Mouse (Mus musculus) hindbrain, postnatal 0 days (tissue): ENCODE data around the gene Otub1. TPM values are rescaled to one million over a fixed set of nuclear protein-coding genes. Genes with fewer than 3 reads are reported as not detected.
A peak's percentile ranks its signal among the peaks of the same experiment; 100 is the strongest.

Experiments
- ATAC-seq: fragments of 200-750 bp; cut with Nextera tagmentation; 2 replicates; pipeline ENCODE4 v1.8.0; 2017; ENCODE audit warnings: mild to moderate bottlenecking, moderate TSS enrichment, moderate library complexity
- DNase-seq: peaks from one replicate; pipeline ENCODE4 v3.0.0-alpha.2; 2015; ENCODE audit warnings: low spot score
- H3K27ac ChIP-seq: fragments of 300-500 bp; sonication (generic); 2 replicates; pipeline ENCODE4 v1.5.1; 2014; ENCODE audit warnings: mild to moderate bottlenecking
- H3K27me3 ChIP-seq: fragments of 300-500 bp; sonication (generic); 2 replicates; pipeline ENCODE4 v1.6.1; 2014; ENCODE audit warnings: low read length, mixed read lengths; ENCODE audit not compliant: insufficient read depth
- H3K36me3 ChIP-seq: fragments of 300-500 bp; sonication (generic); 2 replicates; pipeline ENCODE4 v1.6.1; 2014; ENCODE audit warnings: low read length, mixed read lengths; ENCODE audit not compliant: insufficient read depth
- H3K4me1 ChIP-seq: fragments of 300-500 bp; sonication (generic); 2 replicates; pipeline ENCODE4 v1.6.1; 2014; ENCODE audit warnings: antibody characterized with exemption, low read length, mixed read lengths; ENCODE audit not compliant: insufficient read depth
- H3K4me2 ChIP-seq: fragments of 300-500 bp; sonication (generic); 2 replicates; pipeline ENCODE4 v1.6.1; 2014; ENCODE audit warnings: low read depth, mild to moderate bottlenecking, low read length, moderate library complexity, mixed read lengths
- H3K4me3 ChIP-seq: fragments of 300-500 bp; sonication (generic); 2 replicates; pipeline ENCODE4 v1.5.1; 2014; ENCODE audit warnings: low read length
- H3K9ac ChIP-seq: fragments of 300-500 bp; sonication (generic); replicated peaks from 2 replicates; pipeline ENCODE4 v1.6.1; 2014; ENCODE audit warnings: mild to moderate bottlenecking, low read length, moderate library complexity, mixed read lengths
- H3K9me3 ChIP-seq: fragments of 300-500 bp; sonication (generic); 2 replicates; pipeline ENCODE4 v1.6.1; 2016; ENCODE audit warnings: low read length, mixed read lengths
- CTCF ChIP-seq: IDR thresholded peaks from 2 replicates; pipeline ENCODE4 v1.5.1; 2016; ENCODE audit warnings: antibody characterized with exemption, control low read depth, low read depth
- WGBS: fragments of 180-500 bp; shearing (Covaris S2); extraction: QIAGEN DNeasy Blood & Tissue Kit; methylation state at CpG from one replicate; pipeline ENCODE4 v1.1.7; 2014; 5-methylcytosine and 5-hydroxymethylcytosine counted together
- polyA plus RNA-seq: library from polyadenylated mRNA; unstranded; fragments of >200 nt; fragmentation: Nextera tagmentation; extraction: Ambion mirVana; gene quantifications from 2 replicates; pipeline ENCODE4 v1.2.1, GENCODE M21; 2015
- total RNA-seq: library from RNA; depleted of rRNA; stranded (reverse); fragments of >200 nt; gene quantifications from 2 replicates; pipeline ENCODE4 v1.2.3, GENCODE M21; 2014

Otub1 gene
- total and polyA plus RNA-seq, 2 experiments from 2014 or later: 233 to 253 TPM

- H3K27ac ChIP-seq: no peak overlapping the region
- no peak overlapping the region for H3K4me3 ChIP-seq
- ATAC-seq (no peak), DNase-seq (no peak)
- H3K36me3 ChIP-seq: peaks cover 5% of the 10 kb centered on the region; the same call in 1 of the 2 replicates
- H3K9me3 ChIP-seq: no peaks in the 10 kb centered on the region
- no peaks in the 10 kb centered on the region for H3K27me3 ChIP-seq
- peaks cover 1% of the 10 kb centered on the region; the same call in 1 of the 2 replicates for H3K4me1 ChIP-seq
- no peak overlapping the region for H3K9ac ChIP-seq
- no peak overlapping the region for H3K4me2 ChIP-seq
- 87% methylated on average over 7 of the region's 7 CpGs for WGBS
- peak; percentile 26 for TF ChIP-seq CTCF
Measured at GRCm38 (mm10) chr19:7209907-7210646, 4.0 kb upstream of the Otub1 start.

GRCm38 (mm10) chr19:7205326-7205725 lies 790 bp downstream of the Otub1 start:
- no peaks in the 10 kb centered on the region for H3K9me3 ChIP-seq
- H3K36me3 ChIP-seq: peaks cover 28% of the 10 kb centered on the region; the same call in 1 of the 2 replicates
- peaks cover 6% of the 10 kb centered on the region for H3K4me1 ChIP-seq
- peak overlapping the region; percentile 81 for H3K4me2 ChIP-seq
- H3K4me3 ChIP-seq: peak overlapping the region; percentile 70
- DNase-seq: no peak
- ATAC-seq: no peak
- no peaks in the 10 kb centered on the region for H3K27me3 ChIP-seq
- peak overlapping the region; percentile 82 for H3K9ac ChIP-seq
- peak overlapping the region; percentile 91 for H3K27ac ChIP-seq
- 24% methylated on average over 7 of the region's 7 CpGs for WGBS
- no peak for TF ChIP-seq CTCF

GRCm38 (mm10) chr19:7204898-7205297 lies 1.2 kb downstream of the Otub1 start:
- H3K36me3 ChIP-seq: peaks cover 32% of the 10 kb centered on the region
- no peak for ATAC-seq
- DNase-seq: no peak
- TF ChIP-seq CTCF: no peak
- H3K9me3 ChIP-seq: no peaks in the 10 kb centered on the region
- H3K9ac ChIP-seq: peak overlapping the region; percentile 82
- H3K27ac ChIP-seq: peak overlapping the region; percentile 91; the same call in 1 of the 2 replicates
- peak overlapping the region; percentile 70 for H3K4me3 ChIP-seq
- 63% methylated on average over 2 of the region's 2 CpGs for WGBS
- H3K4me1 ChIP-seq: peaks cover 6% of the 10 kb centered on the region
- no peaks in the 10 kb centered on the region for H3K27me3 ChIP-seq
- H3K4me2 ChIP-seq: peak overlapping the region; percentile 81

GRCm38 (mm10) chr19:7200427-7200826 lies 5.7 kb downstream of the Otub1 start:
- ATAC-seq (no peak), DNase-seq (no peak)
- H3K36me3 ChIP-seq: peaks cover 52% of the 10 kb centered on the region
- 63% methylated on average over 1 of the region's 1 CpGs for WGBS
- no peaks in the 10 kb centered on the region for H3K9me3 ChIP-seq
- no peak for TF ChIP-seq CTCF
- H3K9ac ChIP-seq: no peak overlapping the region
- H3K27ac ChIP-seq: no peak overlapping the region
- no peak overlapping the region for H3K4me3 ChIP-seq
- no peak overlapping the region for H3K4me2 ChIP-seq
- H3K27me3 ChIP-seq: no peaks in the 10 kb centered on the region
- H3K4me1 ChIP-seq: peaks cover 6% of the 10 kb centered on the region

- 93% methylated on average over 13 of the region's 13 CpGs for WGBS
- DNase-seq (no peak), ATAC-seq (no peak)
- no peaks in the 10 kb centered on the region for H3K4me1 ChIP-seq
- H3K4me3 ChIP-seq: no peak overlapping the region
- no peaks in the 10 kb centered on the region for H3K9me3 ChIP-seq
- no peak overlapping the region for H3K9ac ChIP-seq
- H3K27ac ChIP-seq: no peak overlapping the region
- no peak for TF ChIP-seq CTCF
- no peaks in the 10 kb centered on the region for H3K27me3 ChIP-seq
- peaks cover 52% of the 10 kb centered on the region for H3K36me3 ChIP-seq
- no peak overlapping the region for H3K4me2 ChIP-seq
Measured at GRCm38 (mm10) chr19:7199089-7199488, 7.0 kb downstream of the Otub1 start.

- Histone ChIP-seq H3K4me3 (no peak overlapping the region), H3K27me3 (no peaks in the 10 kb centered on the region), H3K4me2 (no peak overlapping the region), H3K36me3 (peaks cover 37% of the 10 kb centered on the region), H3K9ac (no peak overlapping the region), H3K4me1 (no peaks in the 10 kb centered on the region), H3K9me3 (no peaks in the 10 kb centered on the region), H3K27ac (no peak overlapping the region)
- DNase-seq (no peak), ATAC-seq (peak; percentile 40; the same call in 1 of the 2 replicates)
- WGBS: 90% methylated on average over 9 of the region's 9 CpGs
- TF ChIP-seq CTCF: no peak
Measured at GRCm38 (mm10) chr19:7197445-7197844, 8.7 kb downstream of the Otub1 start.

GRCm38 (mm10) chr19:7196741-7197270 lies 9.3 kb downstream of the Otub1 start:
- 19% methylated on average over 17 of the region's 17 CpGs for WGBS
- H3K4me1 ChIP-seq: no peaks in the 10 kb centered on the region
- DNase-seq (no peak), ATAC-seq (0 out of 2 replicates have a peak, but pooled peaks have one; percentile 13)
- H3K9ac ChIP-seq: no peak overlapping the region
- no peak overlapping the region for H3K27ac ChIP-seq
- no peaks in the 10 kb centered on the region for H3K9me3 ChIP-seq
- H3K4me2 ChIP-seq: no peak overlapping the region
- H3K27me3 ChIP-seq: no peaks in the 10 kb centered on the region
- H3K36me3 ChIP-seq: peaks cover 35% of the 10 kb centered on the region
- H3K4me3 ChIP-seq: no peak overlapping the region
- no peak for TF ChIP-seq CTCF
